Mouse (Mus musculus) myocyte (in vitro differentiated cells): Measurements from ENCODE around the gene Insc.

Experiments used
- POLR2A ChIP-seq: IDR thresholded peaks from one replicate; pipeline ENCODE4 v1.6.1; 2011; ENCODE audit warnings: low read depth, mild to moderate bottlenecking, control low read depth, moderate library complexity; ENCODE audit not compliant: insufficient read length
- TCF12 ChIP-seq: IDR thresholded peaks from one replicate; pipeline ENCODE4 v1.6.1; 2011; ENCODE audit warnings: mild to moderate bottlenecking, control low read depth; ENCODE audit not compliant: poor library complexity, insufficient read depth, severe bottlenecking

GRCm38 (mm10) chr7:114778156-114778770, 34.8 kb downstream of the Insc start:
- TF ChIP-seq POLR2A (no peak), TCF12 (no peak)
